Mouse (Mus musculus) heart, embryonic 16.5 days (tissue): ENCODE measurements around the gene Gm12216. TPM values are rescaled to one million over a fixed set of nuclear protein-coding genes. Genes with fewer than 3 reads are reported as not detected.

ENCODE experiments used
- ATAC-seq: fragments of 200-750 bp; cut with Nextera tagmentation; replicated peaks from 2 replicates; pipeline ENCODE4 v1.8.0; 2017; ENCODE audit warnings: moderate number of reproducible peaks; ENCODE audit not compliant: insufficient read depth, low FRiP score; ENCODE audit errors: extremely low read depth
- H3K27ac ChIP-seq: fragments of 300-500 bp; sonication (generic); 2 replicates; pipeline ENCODE4 v1.5.1; 2014; ENCODE audit warnings: mild to moderate bottlenecking, low read length, control low read depth, moderate library complexity
- H3K27me3 ChIP-seq: fragments of 300-500 bp; sonication (generic); 2 replicates; pipeline ENCODE4 v1.6.1; 2014; ENCODE audit warnings: low read length, mixed read lengths; ENCODE audit not compliant: control insufficient read depth, insufficient read depth
- H3K36me3 ChIP-seq: fragments of 300-500 bp; sonication (generic); 2 replicates; pipeline ENCODE4 v1.6.1; 2014; ENCODE audit not compliant: control insufficient read depth, insufficient read depth
- H3K4me1 ChIP-seq: fragments of 300-500 bp; sonication (generic); 2 replicates; pipeline ENCODE4 v1.6.1; 2014; ENCODE audit warnings: low read length, mixed read lengths; ENCODE audit not compliant: control insufficient read depth, insufficient read depth
- H3K4me2 ChIP-seq: fragments of 300-500 bp; sonication (generic); 2 replicates; pipeline ENCODE4 v1.6.1; 2014; ENCODE audit warnings: low read depth, mild to moderate bottlenecking, control low read depth, low read length
- H3K4me3 ChIP-seq: fragments of 300-500 bp; sonication (generic); 2 replicates; pipeline ENCODE4 v1.5.1; 2014; ENCODE audit warnings: mild to moderate bottlenecking, control low read depth, low read length
- H3K9ac ChIP-seq: fragments of 300-500 bp; sonication (generic); 2 replicates; pipeline ENCODE4 v1.6.1; 2014; ENCODE audit warnings: low read length, control low read depth
- H3K9me3 ChIP-seq: fragments of 300-500 bp; sonication (generic); replicated peaks from 2 replicates; pipeline ENCODE4 v1.6.1; 2016; ENCODE audit warnings: low read length; ENCODE audit not compliant: control insufficient read depth
- WGBS: fragments of 180-500 bp; shearing (Covaris S2); extraction: QIAGEN DNeasy Blood & Tissue Kit; methylation state at CpG from one replicate; pipeline ENCODE4 v1.1.7; 2014; 5-methylcytosine and 5-hydroxymethylcytosine counted together
- polyA plus RNA-seq: library from polyadenylated mRNA; unstranded; fragments of >200 nt; fragmentation: Nextera tagmentation; extraction: Ambion mirVana; gene quantifications from 2 replicates; pipeline ENCODE4 v1.2.1, GENCODE M21; 2015

Gm12216 gene
- polyA plus RNA-seq, 1 experiment from 2014 or later, result 2.7 TPM

DNA sequence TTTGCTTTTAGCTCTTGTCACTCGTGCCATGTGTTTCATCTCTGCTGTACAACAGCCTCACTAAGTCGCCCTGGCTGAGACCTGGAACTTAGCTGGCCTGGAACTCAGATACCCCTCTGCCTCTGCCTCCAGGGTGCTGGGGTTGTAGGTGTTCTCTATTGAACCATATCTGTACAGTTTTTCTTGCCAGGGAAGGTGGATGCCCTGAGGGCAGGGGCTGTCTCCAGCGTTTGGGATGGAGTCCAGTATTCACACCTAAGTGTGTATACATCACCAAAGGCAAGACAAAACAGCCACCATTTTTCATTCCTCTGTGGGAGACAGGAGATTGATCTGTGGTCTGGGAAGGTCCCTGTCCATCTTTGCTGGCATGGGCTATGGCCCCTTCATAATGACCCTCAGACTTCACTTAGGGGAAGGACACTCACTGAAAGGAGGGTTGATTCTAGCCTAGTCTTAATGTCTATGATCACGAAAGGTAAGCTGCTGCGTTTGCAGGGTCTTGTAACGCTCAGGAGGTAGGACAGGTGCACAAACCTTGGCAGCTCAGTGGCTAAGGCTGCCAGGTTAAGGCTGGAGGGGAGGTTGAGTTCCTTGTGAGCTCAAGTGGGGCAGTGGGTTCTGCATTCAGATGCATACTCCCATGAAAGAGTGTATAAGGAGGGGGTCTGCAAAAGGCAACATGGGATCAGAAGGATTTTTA is 847 bp downstream of the Gm12216 start:
- Histone ChIP-seq H3K36me3 (no peaks in the 10 kb centered on the region), H3K4me2 (peak overlapping the region; percentile 82), H3K27me3 (peaks cover 2% of the 10 kb centered on the region; the same call in 1 of the 2 replicates), H3K4me1 (0 out of 2 replicates have a peak, but pooled peaks cover 2% of the 10 kb centered on the region), H3K9ac (peak overlapping the region; percentile 82; the same call in 1 of the 2 replicates), H3K4me3 (peak overlapping the region; percentile 68), H3K27ac (no peak overlapping the region), H3K9me3 (no peaks in the 10 kb centered on the region)
- 74% methylated on average over 6 of the region's 6 CpGs for WGBS
- no peak for ATAC-seq

DNA sequence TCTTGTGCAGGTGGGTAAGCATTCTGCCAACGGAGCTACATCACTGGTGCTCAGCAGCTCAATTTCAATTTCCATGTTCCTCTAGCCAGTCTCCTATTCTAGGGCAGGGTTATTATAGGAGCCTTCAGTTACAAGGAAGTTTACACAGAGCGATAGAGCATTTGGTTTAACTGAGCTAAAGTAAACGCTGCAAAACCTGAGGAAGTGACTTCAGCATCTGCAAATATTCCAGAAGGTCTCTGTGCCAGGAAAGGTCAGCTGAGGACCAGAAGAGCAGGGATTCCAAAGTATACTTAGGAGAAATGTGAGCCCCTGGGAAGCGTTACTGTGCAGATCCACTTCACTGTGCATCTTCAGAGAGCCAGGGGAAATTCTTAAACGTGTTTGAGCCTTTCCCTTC is 5.4 kb downstream of the Gm12216 start:
- WGBS, result 39% methylated on average over 5 of the region's 5 CpGs
- ATAC-seq, result no peak
- Histone ChIP-seq H3K4me1 (peaks cover 11% of the 10 kb centered on the region), H3K9me3 (no peaks in the 10 kb centered on the region), H3K9ac (no peak overlapping the region), H3K36me3 (no peaks in the 10 kb centered on the region), H3K27ac (no peak overlapping the region), H3K27me3 (peaks cover 2% of the 10 kb centered on the region; the same call in 1 of the 2 replicates), H3K4me2 (no peak overlapping the region), H3K4me3 (no peak overlapping the region)

DNA sequence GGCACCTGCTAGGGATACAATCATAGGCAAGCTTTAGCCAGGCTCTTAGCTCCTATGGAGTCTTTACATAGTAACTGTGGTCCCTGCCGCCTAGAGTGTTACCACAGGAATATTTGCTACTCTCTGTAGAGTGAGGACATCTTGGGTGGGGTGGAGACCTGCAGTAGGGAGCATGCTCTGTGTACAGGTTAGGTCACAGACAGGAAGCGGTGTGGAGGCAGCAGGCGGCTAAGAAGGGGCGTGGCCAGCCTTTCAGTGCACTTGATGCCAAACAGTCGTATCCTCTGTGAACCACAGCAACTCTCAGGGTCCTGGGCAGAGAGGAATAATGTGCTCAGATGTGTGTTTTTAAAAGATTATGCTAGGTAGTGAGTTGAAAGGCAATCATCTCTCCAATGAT is 7.3 kb downstream of the Gm12216 start:
- Histone ChIP-seq H3K27me3 (no peaks in the 10 kb centered on the region), H3K4me2 (no peak overlapping the region), H3K9me3 (no peaks in the 10 kb centered on the region), H3K27ac (no peak overlapping the region; the same call in 1 of the 2 replicates), H3K36me3 (no peaks in the 10 kb centered on the region), H3K9ac (no peak overlapping the region), H3K4me3 (no peak overlapping the region), H3K4me1 (peaks cover 11% of the 10 kb centered on the region)
- WGBS, result 35% methylated on average over 5 of the region's 5 CpGs
- ATAC-seq, result peak; percentile 67

DNA sequence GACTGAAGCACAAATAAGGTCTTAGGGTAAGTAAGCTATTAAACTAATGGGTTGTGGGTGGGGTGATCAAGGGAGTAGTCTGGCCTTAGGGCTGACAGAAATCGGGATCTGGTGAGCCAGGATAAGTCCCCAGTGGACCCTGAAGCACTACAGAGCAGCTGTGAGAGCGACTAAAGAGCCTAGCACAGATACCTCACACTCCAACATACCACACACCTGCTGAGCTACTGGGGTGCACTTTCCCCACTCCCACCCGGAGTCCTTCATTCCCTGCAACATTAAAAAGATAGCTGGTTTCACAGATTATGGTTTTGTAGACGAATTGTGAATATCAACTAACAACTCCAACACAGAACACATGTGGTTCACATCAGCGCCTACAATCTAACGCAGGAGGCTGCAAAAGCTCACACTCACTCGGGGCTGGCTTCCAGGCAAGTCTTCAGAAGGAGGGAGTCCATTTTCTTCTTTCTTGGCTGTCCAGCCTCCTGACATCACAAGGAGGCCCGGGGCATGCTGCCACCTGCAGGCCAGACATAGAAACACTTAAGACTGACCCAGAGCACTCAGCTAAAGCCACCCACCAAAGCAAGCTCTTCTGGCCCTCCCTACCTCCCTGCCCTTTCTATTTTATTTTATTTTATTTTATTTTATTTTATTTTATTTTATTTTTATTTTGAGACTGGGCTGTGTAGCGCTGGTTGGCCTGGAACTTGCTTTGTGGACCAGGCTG is 9.3 kb downstream of the Gm12216 start:
- Histone ChIP-seq H3K9ac (no peak overlapping the region), H3K9me3 (no peaks in the 10 kb centered on the region), H3K4me2 (peak overlapping the region; percentile 24; the same call in 1 of the 2 replicates), H3K4me3 (no peak overlapping the region), H3K27me3 (no peaks in the 10 kb centered on the region), H3K4me1 (peaks cover 11% of the 10 kb centered on the region), H3K36me3 (no peaks in the 10 kb centered on the region), H3K27ac (no peak overlapping the region)
- 30% methylated on average over 9 of the region's 9 CpGs for WGBS
- peak; percentile 61 for ATAC-seq

DNA sequence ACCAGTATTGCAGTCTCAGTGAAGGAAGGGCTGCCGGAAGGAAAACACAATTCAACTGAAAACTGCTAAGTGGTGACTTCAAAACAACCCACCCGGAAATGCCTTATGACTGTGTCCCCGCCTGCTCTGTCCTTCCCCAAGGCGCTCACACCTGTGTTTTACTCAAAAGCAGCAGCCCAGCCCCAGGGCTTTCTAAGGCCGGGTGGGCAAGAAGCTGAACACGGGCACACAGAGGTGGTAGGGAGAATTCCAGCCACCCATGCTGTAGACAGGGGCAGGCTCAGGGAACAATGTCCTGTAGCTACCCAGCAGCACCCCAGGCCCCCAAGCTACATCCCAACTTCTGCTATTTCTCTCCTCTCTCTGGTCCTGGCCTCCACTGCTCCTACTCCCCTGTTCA is 13.4 kb downstream of the Gm12216 start:
- Histone ChIP-seq H3K36me3 (no peaks in the 10 kb centered on the region), H3K9me3 (no peaks in the 10 kb centered on the region), H3K4me3 (no peak overlapping the region), H3K9ac (no peak overlapping the region), H3K4me2 (no peak overlapping the region), H3K27ac (no peak overlapping the region; the same call in 1 of the 2 replicates), H3K27me3 (no peaks in the 10 kb centered on the region; the same call in 1 of the 2 replicates), H3K4me1 (0 out of 2 replicates have a peak, but pooled peaks cover 2% of the 10 kb centered on the region)
- 81% methylated on average over 6 of the region's 6 CpGs for WGBS
- ATAC-seq, result no peak

DNA sequence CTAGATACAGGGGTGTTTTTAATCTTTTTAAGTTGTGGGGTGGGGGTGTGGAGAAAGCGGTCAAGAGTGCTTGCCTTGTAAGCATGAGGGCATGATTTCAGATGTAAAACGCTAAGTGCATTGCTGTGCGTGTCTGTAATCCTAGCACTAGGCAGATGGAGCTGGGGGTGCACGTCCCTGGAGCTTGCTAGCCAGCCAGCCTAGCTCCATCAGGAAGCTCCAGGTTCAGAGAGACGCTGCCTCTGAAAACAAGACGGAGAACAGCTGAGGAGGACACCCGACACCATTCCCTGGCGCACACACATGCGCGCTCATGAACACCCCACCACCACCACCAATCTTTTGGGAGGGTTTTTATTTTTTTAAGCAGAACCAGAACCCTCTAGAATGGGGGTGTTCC is 15.9 kb downstream of the Gm12216 start:
- Histone ChIP-seq H3K27me3 (no peaks in the 10 kb centered on the region; the same call in 1 of the 2 replicates), H3K36me3 (no peaks in the 10 kb centered on the region), H3K9me3 (no peaks in the 10 kb centered on the region), H3K27ac (no peak overlapping the region), H3K9ac (no peak overlapping the region), H3K4me2 (no peak overlapping the region), H3K4me1 (peaks cover 15% of the 10 kb centered on the region), H3K4me3 (no peak overlapping the region)
- 74% methylated on average over 10 of the region's 10 CpGs for WGBS
- ATAC-seq, result no peak

DNA sequence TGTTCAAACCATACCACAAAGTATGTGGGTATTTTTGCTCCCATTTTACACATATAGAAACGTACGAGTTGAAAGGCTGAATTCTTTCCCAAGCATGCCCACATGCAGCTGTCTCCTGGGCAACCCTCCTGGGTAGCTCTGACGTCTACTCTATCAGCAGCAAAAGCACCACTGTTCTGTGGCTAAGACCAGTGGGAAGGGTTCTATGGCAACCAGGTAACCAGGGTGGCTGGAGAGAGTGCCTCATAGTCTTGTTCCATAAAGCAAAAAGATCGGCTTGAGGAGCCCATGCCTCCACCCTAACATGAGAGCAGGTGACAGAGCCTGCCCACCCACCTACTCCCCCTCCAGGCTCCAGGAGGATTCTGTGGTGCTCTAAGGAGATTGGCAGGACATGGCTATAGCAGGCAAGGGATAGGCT is 16.9 kb downstream of the Gm12216 start:
- Histone ChIP-seq H3K27me3 (no peaks in the 10 kb centered on the region; the same call in 1 of the 2 replicates), H3K9ac (no peak overlapping the region), H3K27ac (no peak overlapping the region; the same call in 1 of the 2 replicates), H3K9me3 (no peaks in the 10 kb centered on the region), H3K36me3 (no peaks in the 10 kb centered on the region), H3K4me3 (no peak overlapping the region), H3K4me1 (peaks cover 17% of the 10 kb centered on the region), H3K4me2 (no peak overlapping the region)
- no peak for ATAC-seq
- 64% methylated on average over 4 of the region's 4 CpGs for WGBS

DNA sequence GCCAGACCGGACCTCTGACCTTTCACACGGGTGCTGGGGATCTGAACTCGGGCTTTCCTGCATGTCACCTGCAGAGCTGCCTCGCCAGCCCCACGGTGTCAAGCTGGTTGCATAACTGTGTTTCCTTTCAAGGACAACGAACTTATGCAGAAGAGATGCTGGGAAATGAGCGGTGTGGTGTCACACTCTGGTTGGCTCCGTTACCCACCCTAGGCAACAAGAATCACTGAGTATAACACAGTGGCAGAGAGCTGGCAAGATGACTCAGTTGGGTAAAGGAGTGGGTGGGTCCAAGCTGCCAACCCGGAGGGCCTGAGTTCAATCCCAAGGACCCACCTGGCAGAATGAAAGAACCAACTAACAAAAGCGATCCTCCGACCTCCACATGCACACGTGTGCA is 17.5 kb downstream of the Gm12216 start:
- no peaks in the 10 kb centered on the region; the same call in 1 of the 2 replicates for H3K27me3 ChIP-seq
- H3K9me3 ChIP-seq, result no peaks in the 10 kb centered on the region
- H3K36me3 ChIP-seq, result no peaks in the 10 kb centered on the region
- no peak overlapping the region for H3K4me2 ChIP-seq
- peaks cover 20% of the 10 kb centered on the region for H3K4me1 ChIP-seq
- no peak overlapping the region for H3K27ac ChIP-seq
- no peak overlapping the region for H3K4me3 ChIP-seq
- WGBS, result 85% methylated on average over 12 of the region's 12 CpGs
- H3K9ac ChIP-seq, result no peak overlapping the region
- ATAC-seq, result no peak
